Mouse (Mus musculus): ENCODE measurements around the gene Spop.
A peak's percentile ranks its signal among the peaks of the same experiment; 100 is the strongest.

The Spop gene

GRCm38 (mm10) chr11:95413641-95414535 is at the start of gene Spop:
TSS of gene Spop (plus strand) at chr11:95414080.
- DNase-seq (ENCODE audit: low spot score): peak; percentile 93

- DNase-seq (ENCODE audit: low spot score): no peak
These were observed 49.5 kb upstream of the Spop start for GRCm38 (mm10) chr11:95364388-95364787.

- DNase-seq (ENCODE audit: low spot score): no peak
These were observed 48.3 kb upstream of the Spop start for GRCm38 (mm10) chr11:95365596-95365995.

- peak; percentile 5 for DNase-seq (ENCODE audit: low spot score)
These were observed 47.5 kb upstream of the Spop start for GRCm38 (mm10) chr11:95366280-95366897.

GRCm38 (mm10) chr11:95367011-95367735 is 46.7 kb upstream of the Spop start:
- DNase-seq (ENCODE audit: low spot score): no peak

GRCm38 (mm10) chr11:95368231-95368823 is 45.6 kb upstream of the Spop start:
- no peak for DNase-seq (ENCODE audit: low spot score)

- DNase-seq (ENCODE audit: low spot score): no peak
These were observed 45.0 kb upstream of the Spop start for GRCm38 (mm10) chr11:95368871-95369270.

GRCm38 (mm10) chr11:95369964-95370890 is 43.7 kb upstream of the Spop start:
- peak; percentile 24 for DNase-seq (ENCODE audit: low spot score)

GRCm38 (mm10) chr11:95371182-95371581 is 42.7 kb upstream of the Spop start:
- DNase-seq (ENCODE audit: low spot score): no peak

GRCm38 (mm10) chr11:95378926-95379325 is 35.0 kb upstream of the Spop start:
- DNase-seq (ENCODE audit: low spot score): no peak

- DNase-seq (ENCODE audit: low spot score): no peak
These were observed 34.3 kb upstream of the Spop start for GRCm38 (mm10) chr11:95379552-95379951.

GRCm38 (mm10) chr11:95380711-95381110 is 33.2 kb upstream of the Spop start:
- no peak for DNase-seq (ENCODE audit: low spot score)

GRCm38 (mm10) chr11:95381146-95381545 is 32.7 kb upstream of the Spop start:
- no peak for DNase-seq (ENCODE audit: low spot score)

- DNase-seq (ENCODE audit: low spot score): no peak
These were observed 30.4 kb upstream of the Spop start for GRCm38 (mm10) chr11:95383331-95383986.

- DNase-seq (ENCODE audit: low spot score): no peak
These were observed 29.9 kb upstream of the Spop start for GRCm38 (mm10) chr11:95384004-95384318.

GRCm38 (mm10) chr11:95384319-95384972 is 29.4 kb upstream of the Spop start, which contains the start of gene Slc35b1:
TSS of gene Slc35b1 (plus strand) at chr11:95384692.
- DNase-seq (ENCODE audit: low spot score): peak; percentile 100

- no peak for DNase-seq (ENCODE audit: low spot score)
These were observed 28.9 kb upstream of the Spop start for GRCm38 (mm10) chr11:95384973-95385320.

- DNase-seq (ENCODE audit: low spot score): no peak
These were observed 26.5 kb upstream of the Spop start for GRCm38 (mm10) chr11:95387354-95387753.

GRCm38 (mm10) chr11:95389006-95389405 is 24.9 kb upstream of the Spop start:
- DNase-seq (ENCODE audit: low spot score): no peak

GRCm38 (mm10) chr11:95390420-95390819 is 23.5 kb upstream of the Spop start:
- DNase-seq (ENCODE audit: low spot score): no peak
